Mouse (Mus musculus) retina, adult 2 months (tissue): ENCODE measurements around the gene Iffo2.

ENCODE experiments used
- DNase-seq: peaks from one replicate; pipeline ENCODE4 v3.0.0-alpha.2; 2012; ENCODE audit warnings: low read depth, low spot score

Iffo2 gene

GRCm38 (mm10) chr4:139639801-139640200, 109.5 kb downstream of the Iffo2 start:
- DNase-seq, result no peak

DNA sequence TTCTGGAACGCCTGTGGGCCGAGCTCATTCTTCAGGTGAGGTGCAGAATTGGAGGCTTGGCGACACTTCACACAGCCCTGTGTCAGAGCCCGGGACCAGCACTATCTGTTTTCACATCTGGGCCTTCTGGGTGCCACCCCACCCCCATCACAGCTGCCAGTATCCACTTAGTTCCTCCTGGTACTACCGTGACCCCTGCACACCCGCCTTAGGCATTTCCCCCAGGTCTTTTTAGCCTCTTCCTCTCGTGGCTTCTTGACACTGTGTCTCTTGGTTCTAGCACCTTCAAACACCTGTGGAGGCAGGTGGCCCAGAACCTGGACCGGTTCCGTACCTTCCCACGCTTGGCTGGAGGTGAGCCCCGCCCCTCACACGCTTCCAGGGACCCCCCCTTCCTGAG, 110.0 kb downstream of the Iffo2 start:
- DNase-seq, result no peak

DNA sequence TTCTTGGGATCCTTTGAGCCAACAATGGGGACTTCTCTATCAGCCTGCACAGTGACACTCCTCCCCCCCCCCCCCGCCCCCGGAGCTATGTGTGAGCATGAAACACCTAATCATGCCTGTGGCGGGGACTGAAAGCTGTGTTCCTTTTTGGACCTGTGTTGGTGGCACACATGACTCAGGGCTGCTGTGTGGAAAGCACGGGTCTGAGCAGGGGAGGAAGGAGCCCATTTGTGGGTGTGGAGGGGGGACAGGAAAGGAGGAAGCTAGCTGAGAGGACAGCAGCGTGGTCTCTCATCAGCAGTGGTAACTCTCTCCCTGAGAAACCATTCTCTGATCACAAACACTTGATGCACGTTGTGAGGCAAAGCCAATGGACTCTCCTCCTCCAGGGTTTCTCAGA, 110.4 kb downstream of the Iffo2 start:
- no peak for DNase-seq

- no peak for DNase-seq
Observed at GRCm38 (mm10) chr4:139641829-139642425, 111.6 kb downstream of the Iffo2 start.

DNA sequence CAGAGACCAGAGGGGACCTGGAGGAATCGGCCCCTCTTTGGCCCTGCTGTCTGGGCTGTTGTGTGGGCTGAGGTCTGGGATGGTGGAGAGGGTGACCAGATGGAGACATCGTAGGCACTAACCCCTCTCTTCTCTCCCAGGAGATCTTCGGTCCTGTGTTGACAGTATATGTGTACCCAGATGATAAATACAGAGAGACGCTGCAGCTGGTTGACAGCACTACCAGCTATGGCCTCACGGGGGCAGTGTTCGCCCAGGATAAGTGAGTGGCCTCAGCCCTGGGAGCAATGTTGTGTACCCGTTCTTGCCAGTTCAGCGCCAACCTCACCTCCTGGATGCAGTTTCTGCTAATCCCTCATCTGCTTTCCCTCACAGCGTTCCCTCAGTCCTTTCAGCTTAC, 113.6 kb downstream of the Iffo2 start:
- DNase-seq, result peak; percentile 50

- no peak for DNase-seq
Observed at GRCm38 (mm10) chr4:139646916-139647315, 116.6 kb downstream of the Iffo2 start.

- DNase-seq, result no peak
Observed at GRCm38 (mm10) chr4:139650086-139650743, 119.9 kb downstream of the Iffo2 start.

DNA sequence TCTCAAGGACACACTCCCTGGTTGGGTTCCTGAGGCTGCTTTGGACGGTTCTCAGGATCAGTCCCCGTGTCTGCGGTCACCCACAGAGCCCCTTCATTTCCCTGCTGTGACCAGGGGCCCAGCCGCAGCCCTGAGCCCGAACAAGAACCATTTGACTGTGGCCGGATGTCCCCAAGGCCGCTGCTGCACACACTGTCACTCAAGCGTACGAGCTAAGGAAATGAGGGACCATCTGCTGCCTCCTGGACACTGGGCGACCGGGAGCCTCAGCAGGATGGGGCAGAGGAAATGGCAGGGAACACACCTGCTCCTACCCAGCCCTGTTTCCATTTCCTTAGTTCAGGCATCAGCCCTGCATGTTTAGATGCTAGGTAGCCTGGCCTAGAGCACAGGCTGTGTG, 120.6 kb downstream of the Iffo2 start:
- no peak for DNase-seq

DNA sequence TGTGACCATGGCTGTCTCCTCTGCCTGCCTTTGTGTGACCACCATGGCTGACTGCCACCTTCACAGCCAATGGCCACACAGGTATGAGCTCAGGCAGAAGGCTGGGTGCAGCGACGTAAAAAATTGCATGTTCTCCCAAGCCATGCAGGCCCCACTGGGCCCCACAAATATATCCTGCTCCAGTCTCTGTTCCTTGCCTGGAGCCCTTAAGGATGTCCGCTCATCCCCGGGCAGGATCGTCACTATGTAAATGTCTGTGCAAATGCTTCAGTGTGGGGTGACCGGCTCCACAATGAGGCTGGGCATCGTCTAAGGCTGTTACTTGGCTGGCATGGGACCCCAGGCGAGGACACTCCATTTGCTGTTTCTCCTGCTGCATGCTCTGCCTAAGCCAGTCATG, 122.9 kb downstream of the Iffo2 start, which contains the start of gene Tas1r2:
Tas1r2 (plus strand) TSS at position 301 of the 400 bp plus-strand sequence.
- DNase-seq, result no peak

GRCm38 (mm10) chr4:139661897-139662296, 131.5 kb downstream of the Iffo2 start:
- DNase-seq, result no peak

DNA sequence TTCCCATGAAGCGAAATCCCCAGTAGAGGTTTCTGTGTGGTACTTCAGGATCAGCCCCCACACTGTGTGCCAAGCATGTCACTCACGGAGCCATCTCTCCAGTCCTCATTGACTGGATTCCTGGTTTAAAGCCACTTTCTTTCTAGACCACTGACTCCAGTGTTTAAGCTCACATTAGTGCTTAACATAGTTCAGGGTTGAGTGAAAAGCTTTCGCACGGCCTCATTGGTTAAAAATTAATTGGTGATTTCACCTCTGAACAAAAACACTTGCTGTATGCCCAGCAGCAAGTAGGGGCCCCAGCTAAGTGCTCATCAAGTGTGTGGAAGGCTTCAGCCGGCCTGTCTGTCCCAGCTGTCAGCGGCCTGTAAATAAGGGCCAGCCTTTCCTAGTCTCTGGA, 137.3 kb downstream of the Iffo2 start:
- no peak for DNase-seq

GRCm38 (mm10) chr4:139669847-139670246, 139.5 kb downstream of the Iffo2 start:
- DNase-seq, result peak; percentile 38
